Comparison of ENCODE assay signal across 9 mouse cellular contexts in the genomic region with DNA sequence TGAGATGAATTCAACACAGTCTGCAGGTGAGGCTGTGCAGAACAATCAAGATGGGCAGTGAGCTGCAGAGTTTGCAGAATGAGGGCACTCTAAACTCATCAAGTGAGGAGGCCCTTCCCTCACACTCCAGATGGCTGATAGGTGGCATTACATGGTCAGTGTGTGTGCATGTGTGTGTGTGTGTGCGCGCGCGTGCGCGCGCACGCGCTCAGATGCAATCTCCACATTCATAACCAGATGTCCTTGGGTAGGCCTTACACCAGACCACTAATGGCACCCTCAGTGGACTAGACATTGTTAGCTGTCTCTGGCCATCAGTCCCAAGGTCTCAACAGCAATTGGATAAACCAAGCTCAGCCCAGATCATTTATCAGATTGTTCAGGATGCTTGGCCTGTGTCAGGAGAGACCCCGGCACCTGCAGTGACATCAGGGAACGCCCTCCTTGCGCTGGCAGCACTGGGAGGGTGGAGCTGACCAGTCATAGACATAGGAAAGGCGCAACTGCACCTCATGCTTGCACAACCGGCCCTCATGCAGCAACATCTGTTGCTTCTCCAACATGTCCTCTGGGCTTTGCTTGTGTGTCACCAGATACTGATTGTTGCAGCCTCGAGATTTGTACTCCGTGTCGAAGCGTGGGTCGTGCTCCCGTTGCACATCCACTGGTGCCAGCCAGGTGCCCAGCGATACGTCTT. TPM values are rescaled to one million over a fixed set of nuclear protein-coding genes. Genes with fewer than 3 reads are reported as not detected.
DNase-seq lines count a peak whose midpoint lies in the region; ATAC-seq and TF ChIP-seq lines count a peak whose summit lies in the region.
"Had no signal": no experiment of that assay in that cellular context is flagged by ENCODE, and none has a peak within 500 bp of the region (broad histone marks: within the 10 kb centered on the region; RNA-seq: fewer than 3 reads in every experiment).

No protein-coding gene starts in this region.

- 0 out of 2 replicates have a peak, but pooled peaks have one; percentile 1 for TF ChIP-seq POLR2A in embryonic fibroblast, embryonic 13.5 days (IDR thresholded peaks at IDR 0.05; ENCODE audit: low read depth, low read length)

- H3K4me2 ChIP-seq in limb, embryonic 11.5 days (ENCODE audit: low read depth, severe bottlenecking) = peak overlapping the region; percentile 93
- H3K4me2 ChIP-seq in midbrain, embryonic 12.5 days (replicated peaks) = peak overlapping the region; percentile 95

- H3K9ac ChIP-seq in limb, embryonic 11.5 days (ENCODE audit: low read length) = peak overlapping the region; percentile 85
- peak overlapping the region; percentile 77 for H3K9ac ChIP-seq in midbrain, embryonic 12.5 days (replicated peaks)

- peak overlapping the region; percentile 50 for H3K4me3 ChIP-seq in embryonic fibroblast, embryonic 13.5 days (ENCODE audit: insufficient read depth, low read length)
- peak overlapping the region; percentile 93 for H3K4me3 ChIP-seq in limb, embryonic 11.5 days (ENCODE audit: low read depth, low read length)
- peak overlapping the region; percentile 76 for H3K4me3 ChIP-seq in midbrain, embryonic 12.5 days

- H3K4me1 ChIP-seq in embryonic fibroblast, embryonic 13.5 days (ENCODE audit: control insufficient read depth, insufficient read depth, low read length) = peaks cover 3% of the 10 kb centered on the region; the same call in 1 of the 2 replicates
- H3K4me1 ChIP-seq in limb, embryonic 11.5 days (ENCODE audit: control insufficient read depth, insufficient read depth, low read length) = peaks cover 13% of the 10 kb centered on the region; the same call in 1 of the 2 replicates
- peaks cover 30% of the 10 kb centered on the region for H3K4me1 ChIP-seq in midbrain, embryonic 12.5 days

- DNase-seq in cerebellum, adult 9-11 months = peak; percentile 76
- DNase-seq in 3T3-L1 (ENCODE audit: low read depth, low spot score) = peak; percentile 24
- DNase-seq in limb, embryonic 11.5 days (ENCODE audit: low spot score) = no peak
- no peak for DNase-seq in urinary bladder, postnatal 10 days (ENCODE audit: low spot score)

- TF ChIP-seq CTCF in embryonic fibroblast, embryonic 13.5 days (IDR thresholded peaks at IDR 0.05; ENCODE audit: borderline replicate concordance, insufficient read depth, low read length) = no peak

- H3K9me3 ChIP-seq in limb, embryonic 11.5 days (ENCODE audit: control insufficient read depth, low read length) = no peaks in the 10 kb centered on the region
- H3K9me3 ChIP-seq in midbrain, embryonic 12.5 days = no peaks in the 10 kb centered on the region

- no peaks in the 10 kb centered on the region for H3K27me3 ChIP-seq in limb, embryonic 11.5 days (ENCODE audit: control insufficient read depth, insufficient read depth, low read length)
- no peaks in the 10 kb centered on the region for H3K27me3 ChIP-seq in midbrain, embryonic 12.5 days
- H3K27me3 ChIP-seq: Patski had no signal

- 89% methylated on average over 22 of the region's 22 CpGs for WGBS in limb, embryonic 11.5 days
- 87% methylated on average over 22 of the region's 22 CpGs for WGBS in midbrain, embryonic 12.5 days

- no peak overlapping the region for H3K27ac ChIP-seq in embryonic fibroblast, embryonic 13.5 days (ENCODE audit: insufficient read depth, low read length)
- H3K27ac ChIP-seq in limb, embryonic 11.5 days (replicated peaks; ENCODE audit: low read depth, low read length) = peak overlapping the region; percentile 89; the same call in 1 of the 2 replicates
- H3K27ac ChIP-seq in midbrain, embryonic 12.5 days (replicated peaks) = 0 out of 2 replicates have a peak overlapping the region, but pooled peaks have one; percentile 84

- ATAC-seq in cerebellum, adult (ENCODE audit: insufficient number of reproducible peaks, low FRiP score, low TSS enrichment) = no peak
- no peak for ATAC-seq in limb, embryonic 11.5 days (ENCODE audit: insufficient number of reproducible peaks, low FRiP score, low TSS enrichment, low read depth)
- ATAC-seq in midbrain, embryonic 12.5 days (ENCODE audit: low FRiP score, low read depth) = no peak
- no peak for ATAC-seq in frontal cortex, adult (ENCODE audit: low TSS enrichment)

- no peaks in the 10 kb centered on the region for H3K36me3 ChIP-seq in limb, embryonic 11.5 days (ENCODE audit: control insufficient read depth, insufficient read depth, low read length)
- H3K36me3 ChIP-seq in midbrain, embryonic 12.5 days = peaks cover 6% of the 10 kb centered on the region; the same call in 1 of the 2 replicates

RNA-seq across cellular contexts. Expression of gene B3galt6, which starts 1.1 kb away (rescaled TPM):
- polyA plus RNA-seq in embryonic fibroblast, embryonic 13.5 days (2011; ENCODE audit: insufficient read length, low read depth, missing spikeins) = 5.3 and 5.4 TPM in 2 replicates
- polyA plus RNA-seq in limb, embryonic 11.5 days (2014; fragmentation: Nextera tagmentation; extraction: Ambion mirVana) = 15.4 and 16.4 TPM in 2 replicates
- 19.1 and 23.0 TPM in 2 replicates for polyA plus RNA-seq in midbrain, embryonic 12.5 days (2016; fragmentation: Nextera tagmentation; extraction: Ambion mirVana)

RNA-seq across cellular contexts. Expression of gene Sdf4, which starts 1.3 kb away (rescaled TPM):
- 172 and 187 TPM in 2 replicates for polyA plus RNA-seq in embryonic fibroblast, embryonic 13.5 days (2011; ENCODE audit: insufficient read length, low read depth, missing spikeins)
- 131 and 142 TPM in 2 replicates for polyA plus RNA-seq in limb, embryonic 11.5 days (2014; fragmentation: Nextera tagmentation; extraction: Ambion mirVana)
- polyA plus RNA-seq in midbrain, embryonic 12.5 days (2016; fragmentation: Nextera tagmentation; extraction: Ambion mirVana) = 120 and 130 TPM in 2 replicates

RNA-seq across cellular contexts. Expression of gene Tnfrsf4, which starts 22.3 kb away (rescaled TPM):
- polyA plus RNA-seq in embryonic fibroblast, embryonic 13.5 days (2011; ENCODE audit: insufficient read length, low read depth, missing spikeins) = 1.8 and 2.8 TPM in 2 replicates
- 0.29 and 0.58 TPM in 2 replicates for polyA plus RNA-seq in limb, embryonic 11.5 days (2014; fragmentation: Nextera tagmentation; extraction: Ambion mirVana)
- polyA plus RNA-seq in midbrain, embryonic 12.5 days (2016; fragmentation: Nextera tagmentation; extraction: Ambion mirVana) = 0.52 and 0.77 TPM in 2 replicates

RNA-seq across cellular contexts. Expression of gene C1qtnf12, which starts 29.2 kb away (rescaled TPM):
- polyA plus RNA-seq in embryonic fibroblast, embryonic 13.5 days (2011; ENCODE audit: insufficient read length, low read depth, missing spikeins) = 25.2 and 31.0 TPM in 2 replicates
- 24.3 and 28.5 TPM in 2 replicates for polyA plus RNA-seq in limb, embryonic 11.5 days (2014; fragmentation: Nextera tagmentation; extraction: Ambion mirVana)
- polyA plus RNA-seq in midbrain, embryonic 12.5 days (2016; fragmentation: Nextera tagmentation; extraction: Ambion mirVana) = 16.0 and 18.1 TPM in 2 replicates

RNA-seq across cellular contexts. Expression of gene Tnfrsf18, which starts 34.6 kb away (rescaled TPM):
- polyA plus RNA-seq in embryonic fibroblast, embryonic 13.5 days (2011; ENCODE audit: insufficient read length, low read depth, missing spikeins) = 1.4 TPM in 1 of 2 replicates, not detected in the other
- polyA plus RNA-seq in limb, embryonic 11.5 days (2014; fragmentation: Nextera tagmentation; extraction: Ambion mirVana) = 0.62 and 0.65 TPM in 2 replicates
- 2.2 and 2.4 TPM in 2 replicates for polyA plus RNA-seq in midbrain, embryonic 12.5 days (2016; fragmentation: Nextera tagmentation; extraction: Ambion mirVana)

Comparison
In these comparisons a context has a peak if more than half of its experiments do, and no peak if none do; other contexts are left out.
1. DNase-seq: peak in cerebellum, adult 9-11 months (single experiment) and 3T3-L1 (single experiment); none in limb, embryonic 11.5 days (single experiment) and urinary bladder, postnatal 10 days (single experiment).
2. Peak in every context shown above with its lines, with median percentiles within 50 percentile points of each other: H3K4me3 ChIP-seq.